Mouse (Mus musculus) limb, embryonic 14.5 days (tissue): ENCODE data around the gene Map3k20. TPM values are rescaled to one million over a fixed set of nuclear protein-coding genes. Genes with fewer than 3 reads are reported as not detected.

Experiments
- ATAC-seq: fragments of 200-750 bp; cut with Nextera tagmentation; 2 replicates; pipeline ENCODE4 v1.8.0; 2017; ENCODE audit warnings: low read depth, moderate number of reproducible peaks, moderate TSS enrichment; ENCODE audit not compliant: low FRiP score
- DNase-seq: peaks from one replicate; pipeline ENCODE4 v3.0.0-alpha.2; 2015; ENCODE audit warnings: low spot score
- H3K27ac ChIP-seq: fragments of 300-500 bp; sonication (generic); replicated peaks from 2 replicates; pipeline ENCODE4 v1.5.1; 2014; ENCODE audit warnings: low read depth, mild to moderate bottlenecking, low read length, moderate library complexity, mixed read lengths
- H3K27me3 ChIP-seq: fragments of 300-500 bp; sonication (generic); 2 replicates; pipeline ENCODE4 v1.6.1; 2014; ENCODE audit warnings: low read length, mixed read lengths; ENCODE audit not compliant: control insufficient read depth, insufficient read depth
- H3K36me3 ChIP-seq: fragments of 300-500 bp; sonication (generic); 2 replicates; pipeline ENCODE4 v1.6.1; 2014; ENCODE audit warnings: mild to moderate bottlenecking, low read length, moderate library complexity, mixed read lengths; ENCODE audit not compliant: control insufficient read depth, insufficient read depth
- H3K4me1 ChIP-seq: fragments of 300-500 bp; sonication (generic); 2 replicates; pipeline ENCODE4 v1.6.1; 2014; ENCODE audit warnings: antibody characterized with exemption, low read length, mixed read lengths; ENCODE audit not compliant: control insufficient read depth, insufficient read depth
- H3K4me2 ChIP-seq: fragments of 300-500 bp; sonication (generic); replicated peaks from 2 replicates; pipeline ENCODE4 v1.6.1; 2014; ENCODE audit warnings: low read depth, mild to moderate bottlenecking, low read length, moderate library complexity; ENCODE audit not compliant: severe bottlenecking
- H3K4me3 ChIP-seq: fragments of 300-500 bp; sonication (generic); replicated peaks from 2 replicates; pipeline ENCODE4 v1.5.1; 2014; ENCODE audit warnings: low read length
- H3K9ac ChIP-seq: fragments of 300-500 bp; sonication (generic); 2 replicates; pipeline ENCODE4 v1.6.1; 2014; ENCODE audit warnings: mild to moderate bottlenecking, low read depth, low read length, moderate library complexity; ENCODE audit not compliant: severe bottlenecking
- H3K9me3 ChIP-seq: fragments of 300-500 bp; sonication (generic); 2 replicates; pipeline ENCODE4 v1.6.1; 2016; ENCODE audit warnings: low read length; ENCODE audit not compliant: control insufficient read depth
- POLR2A ChIP-seq: fragments of 200-500 bp; IDR thresholded peaks from 2 replicates; pipeline ENCODE4 v1.8.0; 2012; ENCODE audit warnings: inconsistent platforms, mild to moderate bottlenecking, moderate library complexity, borderline replicate concordance; ENCODE audit not compliant: insufficient read depth, insufficient read length; ENCODE audit errors: extremely low read depth
- WGBS: fragments of 180-500 bp; shearing (Covaris S2); extraction: QIAGEN DNeasy Blood & Tissue Kit; methylation state at CpG from one replicate; pipeline ENCODE4 v1.1.7; 2014; 5-methylcytosine and 5-hydroxymethylcytosine counted together
- polyA plus RNA-seq, 2 experiments: library from polyadenylated mRNA; depleted of rRNA in 1 of 2; stranded (reverse) in 1 of 2; unstranded in 1 of 2; fragments of >200 nt; fragmentation: Nextera tagmentation in 1 of 2; extraction: Ambion mirVana in 1 of 2; gene quantifications; 2 replicates each; pipeline versions ENCODE4 v1.2.1 to v1.2.3; 2012 to 2014

The Map3k20 gene
- polyA plus RNA-seq, 2 experiments = 14.6 to 18.2 TPM

DNA sequence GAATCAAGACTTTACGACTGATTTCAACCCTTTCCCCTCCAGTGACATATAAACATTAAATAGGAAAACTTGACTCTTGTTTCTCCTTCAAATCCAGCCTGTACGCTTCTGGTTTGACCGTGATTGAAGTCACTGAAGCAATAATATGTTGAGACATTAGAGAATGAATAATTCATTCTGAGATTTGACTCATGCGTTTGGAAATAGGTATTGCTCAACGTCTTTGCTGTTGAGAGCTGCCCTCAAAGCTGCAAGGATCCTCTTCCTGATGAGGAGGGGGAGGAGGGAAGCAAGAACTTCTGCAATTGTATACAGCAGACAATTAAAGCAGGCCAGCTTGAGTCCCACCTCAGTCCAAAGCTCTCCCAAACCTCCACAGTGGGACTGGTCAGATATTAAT, 81.1 kb downstream of the Map3k20 start:
- no peak for TF ChIP-seq POLR2A
- no peak for ATAC-seq
- no peak overlapping the region for H3K4me3 ChIP-seq
- DNase-seq = peak; percentile 10
- no peak overlapping the region for H3K27ac ChIP-seq
- H3K4me2 ChIP-seq = no peak overlapping the region
- H3K4me1 ChIP-seq = no peaks in the 10 kb centered on the region
- no peaks in the 10 kb centered on the region for H3K36me3 ChIP-seq
- no peak overlapping the region for H3K9ac ChIP-seq
- WGBS = 64% methylated on average over 5 of the region's 5 CpGs
- no peaks in the 10 kb centered on the region for H3K27me3 ChIP-seq
- no peaks in the 10 kb centered on the region for H3K9me3 ChIP-seq

DNA sequence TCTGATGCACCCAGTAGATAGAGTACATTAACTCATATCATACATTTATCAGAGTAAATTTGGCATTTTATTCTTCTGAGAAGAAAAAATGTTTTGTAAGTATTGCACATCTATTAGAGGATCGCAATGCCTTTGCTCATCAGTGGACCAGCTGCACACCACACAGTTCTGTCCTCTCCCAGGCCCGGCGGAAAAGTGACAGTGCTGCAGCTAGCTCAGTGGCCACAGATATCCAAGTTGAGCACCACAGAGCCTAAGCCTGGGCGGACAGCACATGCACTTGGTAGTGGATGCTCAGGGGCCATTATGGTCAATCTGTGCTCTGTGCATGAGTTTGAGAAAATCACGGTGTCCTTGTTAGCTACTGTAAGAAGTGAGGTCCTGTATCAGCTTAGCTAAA, 82.4 kb downstream of the Map3k20 start:
- ATAC-seq (no peak), DNase-seq (no peak)
- Histone ChIP-seq H3K27me3 (no peaks in the 10 kb centered on the region), H3K9me3 (no peaks in the 10 kb centered on the region), H3K36me3 (no peaks in the 10 kb centered on the region), H3K4me2 (no peak overlapping the region), H3K27ac (no peak overlapping the region), H3K4me1 (no peaks in the 10 kb centered on the region), H3K9ac (no peak overlapping the region), H3K4me3 (no peak overlapping the region)
- 94% methylated on average over 5 of the region's 5 CpGs for WGBS
- no peak for TF ChIP-seq POLR2A

DNA sequence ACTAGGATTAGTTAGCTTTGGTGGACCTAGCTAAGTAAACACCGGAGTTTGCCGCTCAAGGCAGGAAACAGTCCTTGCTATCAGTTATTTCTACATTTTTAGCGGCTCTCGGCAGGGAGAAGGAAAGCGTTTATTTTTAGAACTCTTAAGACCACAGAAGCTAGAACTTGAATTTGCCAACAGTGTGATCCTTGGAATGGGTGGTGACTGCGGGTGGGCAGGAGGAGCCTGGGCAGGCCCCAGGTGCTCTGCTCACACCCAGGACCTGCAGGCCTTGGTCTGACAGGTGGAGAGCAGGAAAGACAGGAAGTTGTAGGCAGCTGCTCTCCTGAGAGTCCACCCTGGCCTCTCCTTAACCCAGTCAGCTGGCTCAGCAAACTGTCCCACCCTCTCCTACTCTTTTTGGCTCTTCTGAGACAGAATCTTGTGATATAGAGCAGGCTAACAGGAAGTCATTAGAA, 83.7 kb downstream of the Map3k20 start:
- WGBS = 76% methylated on average over 6 of the region's 6 CpGs
- H3K9me3 ChIP-seq = no peaks in the 10 kb centered on the region
- no peak overlapping the region for H3K27ac ChIP-seq
- no peaks in the 10 kb centered on the region for H3K4me1 ChIP-seq
- no peak overlapping the region for H3K9ac ChIP-seq
- no peak overlapping the region for H3K4me2 ChIP-seq
- DNase-seq (peak; percentile 10), ATAC-seq (no peak)
- no peak for TF ChIP-seq POLR2A
- peaks cover 3% of the 10 kb centered on the region; the same call in 1 of the 2 replicates for H3K36me3 ChIP-seq
- no peaks in the 10 kb centered on the region for H3K27me3 ChIP-seq
- no peak overlapping the region for H3K4me3 ChIP-seq

DNA sequence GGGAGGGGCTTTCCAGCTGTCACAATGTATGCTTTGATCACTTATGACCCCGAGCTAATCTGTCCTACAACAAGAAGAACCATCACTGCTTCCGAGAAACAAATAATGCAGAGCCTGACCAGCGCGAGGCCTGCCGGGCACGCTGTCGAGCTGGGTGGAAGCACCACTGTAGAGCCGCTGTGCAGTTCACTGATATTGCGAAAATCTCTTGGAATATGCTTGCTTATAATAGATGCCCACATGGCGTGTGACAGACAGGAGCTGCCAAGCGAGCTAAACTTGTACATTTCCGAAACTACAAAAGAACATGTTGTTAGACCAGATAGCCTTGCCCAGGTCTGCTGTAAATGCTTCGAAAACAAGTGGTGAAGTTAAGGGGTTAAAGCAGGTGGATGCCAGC, 86.7 kb downstream of the Map3k20 start:
- H3K27me3 ChIP-seq = no peaks in the 10 kb centered on the region
- DNase-seq = no peak

GRCm38 (mm10) chr2:72374076-72374475, 88.6 kb downstream of the Map3k20 start:
- WGBS = 74% methylated on average over 3 of the region's 3 CpGs
- ATAC-seq = no peak
- Histone ChIP-seq H3K36me3 (peaks cover 6% of the 10 kb centered on the region), H3K27ac (no peak overlapping the region), H3K27me3 (no peaks in the 10 kb centered on the region), H3K4me3 (no peak overlapping the region), H3K4me1 (no peaks in the 10 kb centered on the region), H3K9me3 (no peaks in the 10 kb centered on the region), H3K9ac (no peak overlapping the region), H3K4me2 (no peak overlapping the region)
- no peak for DNase-seq
- TF ChIP-seq POLR2A = no peak

More for the DNA sequence above, 86.7 kb downstream of the Map3k20 start:
- ATAC-seq = no peak
- H3K4me3 ChIP-seq = no peak overlapping the region
- H3K4me2 ChIP-seq = no peak overlapping the region
- H3K36me3 ChIP-seq = peaks cover 6% of the 10 kb centered on the region; the same call in 1 of the 2 replicates
- H3K9me3 ChIP-seq = no peaks in the 10 kb centered on the region
- TF ChIP-seq POLR2A = no peak
- no peaks in the 10 kb centered on the region for H3K4me1 ChIP-seq
- WGBS = 81% methylated on average over 13 of the region's 13 CpGs
- H3K27ac ChIP-seq = no peak overlapping the region
- H3K9ac ChIP-seq = no peak overlapping the region

GRCm38 (mm10) chr2:72375877-72376276, 90.4 kb downstream of the Map3k20 start:
- no peak overlapping the region for H3K27ac ChIP-seq
- no peak for TF ChIP-seq POLR2A
- no peak overlapping the region for H3K9ac ChIP-seq
- peaks cover 12% of the 10 kb centered on the region for H3K36me3 ChIP-seq
- H3K4me3 ChIP-seq = no peak overlapping the region
- no peaks in the 10 kb centered on the region for H3K27me3 ChIP-seq
- DNase-seq (no peak), ATAC-seq (no peak)
- H3K4me1 ChIP-seq = no peaks in the 10 kb centered on the region
- H3K4me2 ChIP-seq = no peak overlapping the region
- no peaks in the 10 kb centered on the region for H3K9me3 ChIP-seq
- WGBS = 91% methylated on average over 3 of the region's 3 CpGs
